Mouse (Mus musculus) heart, embryonic 11.5 days (tissue): ENCODE measurements around the gene Morn2. TPM values are rescaled to one million over a fixed set of nuclear protein-coding genes. Genes with fewer than 3 reads are reported as not detected.
"Not testable (repeated sequence)": the region's sequence is repeated elsewhere in the genome, so short reads cannot be mapped to it uniquely, and the experiment has no call there.

Source experiments
- ATAC-seq: fragments of 200-750 bp; cut with Nextera tagmentation; replicated peaks from 2 replicates; pipeline ENCODE4 v1.8.0; 2017; ENCODE audit warnings: moderate library complexity; ENCODE audit not compliant: insufficient number of reproducible peaks, low FRiP score, low TSS enrichment
- H3K27ac ChIP-seq: fragments of 300-500 bp; sonication (generic); 2 replicates; pipeline ENCODE4 v1.5.1; 2014; ENCODE audit warnings: mild to moderate bottlenecking, low read depth, low read length
- H3K27me3 ChIP-seq: fragments of 300-500 bp; sonication (generic); 2 replicates; pipeline ENCODE4 v1.6.1; 2014; ENCODE audit warnings: mild to moderate bottlenecking, low read length, mixed read lengths; ENCODE audit not compliant: control insufficient read depth, insufficient read depth
- H3K36me3 ChIP-seq: fragments of 300-500 bp; sonication (generic); 2 replicates; pipeline ENCODE4 v1.6.1; 2014; ENCODE audit warnings: mild to moderate bottlenecking, low read length, moderate library complexity, mixed read lengths; ENCODE audit not compliant: control insufficient read depth, insufficient read depth
- H3K4me1 ChIP-seq: fragments of 300-500 bp; sonication (generic); 2 replicates; pipeline ENCODE4 v1.6.1; 2014; ENCODE audit warnings: low read length; ENCODE audit not compliant: control insufficient read depth, insufficient read depth
- H3K4me2 ChIP-seq: fragments of 300-500 bp; sonication (generic); 2 replicates; pipeline ENCODE4 v1.6.1; 2014; ENCODE audit warnings: mild to moderate bottlenecking, moderate library complexity
- H3K4me3 ChIP-seq: fragments of 300-500 bp; sonication (generic); 2 replicates; pipeline ENCODE4 v1.5.1; 2014; ENCODE audit warnings: low read depth, low read length
- H3K9ac ChIP-seq: fragments of 300-500 bp; sonication (generic); 2 replicates; pipeline ENCODE4 v1.6.1; 2014; ENCODE audit warnings: mild to moderate bottlenecking, low read depth, low read length, moderate library complexity
- H3K9me3 ChIP-seq: fragments of 300-500 bp; sonication (generic); replicated peaks from 2 replicates; pipeline ENCODE4 v1.6.1; 2016; ENCODE audit warnings: low read length; ENCODE audit not compliant: control insufficient read depth
- WGBS: fragments of 180-500 bp; shearing (Covaris S2); extraction: QIAGEN DNeasy Blood & Tissue Kit; methylation state at CpG from one replicate; pipeline ENCODE4 v1.1.7; 2014; ENCODE audit not compliant: insufficient replicate concordance; 5-methylcytosine and 5-hydroxymethylcytosine counted together
- polyA plus RNA-seq: library from polyadenylated mRNA; unstranded; fragments of >200 nt; fragmentation: Nextera tagmentation; extraction: Ambion mirVana; gene quantifications from 2 replicates; pipeline ENCODE4 v1.2.1, GENCODE M21; 2014

Gene Morn2
- polyA plus RNA-seq, 1 experiment from 2014 or later = 18.9 TPM

GRCm38 (mm10) chr17:80270622-80271021, 19.4 kb upstream of the Morn2 start:
- H3K36me3 ChIP-seq = peaks cover 35% of the 10 kb centered on the region
- not testable (repeated sequence) for H3K9me3 ChIP-seq, H3K4me2 ChIP-seq, H3K9ac ChIP-seq, H3K27ac ChIP-seq, H3K4me3 ChIP-seq, ATAC-seq, H3K4me1 ChIP-seq, H3K27me3 ChIP-seq
- 89% methylated on average over 7 of the region's 7 CpGs for WGBS

GRCm38 (mm10) chr17:80278255-80278654, 11.7 kb upstream of the Morn2 start:
- H3K9me3 ChIP-seq = no peaks in the 10 kb centered on the region
- H3K4me2 ChIP-seq = no peak overlapping the region
- WGBS = 67% methylated on average over 4 of the region's 4 CpGs
- H3K27me3 ChIP-seq = no peaks in the 10 kb centered on the region
- no peak for ATAC-seq
- no peak overlapping the region for H3K4me3 ChIP-seq
- no peak overlapping the region for H3K9ac ChIP-seq
- no peaks in the 10 kb centered on the region for H3K4me1 ChIP-seq
- no peak overlapping the region for H3K27ac ChIP-seq
- H3K36me3 ChIP-seq = peaks cover 5% of the 10 kb centered on the region

GRCm38 (mm10) chr17:80279340-80280070, 10.5 kb upstream of the Morn2 start:
- 94% methylated on average over 8 of the region's 8 CpGs for WGBS

GRCm38 (mm10) chr17:80284446-80284845, 5.6 kb upstream of the Morn2 start:
- Histone ChIP-seq H3K4me2 (no peak overlapping the region; the same call in 1 of the 2 replicates), H3K9me3 (no peaks in the 10 kb centered on the region), H3K27ac (peak overlapping the region; percentile 73), H3K4me3 (no peak overlapping the region), H3K27me3 (no peaks in the 10 kb centered on the region), H3K9ac (0 out of 2 replicates have a peak overlapping the region, but pooled peaks have one; percentile 28), H3K4me1 (peaks cover 5% of the 10 kb centered on the region; the same call in 1 of the 2 replicates), H3K36me3 (no peaks in the 10 kb centered on the region)
- WGBS = 71% methylated on average over 4 of the region's 4 CpGs
- no peak for ATAC-seq

More at GRCm38 (mm10) chr17:80279340-80280070, 10.5 kb upstream of the Morn2 start:
- ATAC-seq = no peak
- Histone ChIP-seq H3K9me3 (no peaks in the 10 kb centered on the region), H3K4me2 (no peak overlapping the region), H3K27me3 (no peaks in the 10 kb centered on the region), H3K9ac (no peak overlapping the region), H3K4me1 (no peaks in the 10 kb centered on the region), H3K36me3 (peaks cover under 1% of the 10 kb centered on the region), H3K4me3 (no peak overlapping the region), H3K27ac (no peak overlapping the region)

- 77% methylated on average over 6 of the region's 6 CpGs for WGBS
- H3K27me3 ChIP-seq = no peaks in the 10 kb centered on the region
These were observed 2.0 kb upstream of the Morn2 start for GRCm38 (mm10) chr17:80288012-80288411.

GRCm38 (mm10) chr17:80289280-80290073, 526 bp upstream of the Morn2 start:
- Histone ChIP-seq H3K36me3 (no peaks in the 10 kb centered on the region), H3K9me3 (no peaks in the 10 kb centered on the region), H3K4me3 (peak overlapping the region; percentile 82), H3K27ac (peak overlapping the region; percentile 81), H3K4me1 (peaks cover 5% of the 10 kb centered on the region; the same call in 1 of the 2 replicates), H3K4me2 (peak overlapping the region; percentile 83), H3K9ac (peak overlapping the region; percentile 91), H3K27me3 (no peaks in the 10 kb centered on the region)
- WGBS = under 1% methylated on average over 30 of the region's 30 CpGs
- peak; percentile 36; the same call in 1 of the 2 replicates for ATAC-seq

More at GRCm38 (mm10) chr17:80288012-80288411, 2.0 kb upstream of the Morn2 start:
- no peak overlapping the region for H3K4me2 ChIP-seq
- no peaks in the 10 kb centered on the region for H3K9me3 ChIP-seq
- no peak overlapping the region for H3K4me3 ChIP-seq
- no peak overlapping the region for H3K27ac ChIP-seq
- peaks cover 5% of the 10 kb centered on the region; the same call in 1 of the 2 replicates for H3K4me1 ChIP-seq
- no peaks in the 10 kb centered on the region for H3K36me3 ChIP-seq
- no peak for ATAC-seq
- H3K9ac ChIP-seq = no peak overlapping the region

GRCm38 (mm10) chr17:80291148-80291547, 1.1 kb downstream of the Morn2 start:
- Histone ChIP-seq H3K27ac (no peak overlapping the region), H3K4me2 (no peak overlapping the region), H3K36me3 (no peaks in the 10 kb centered on the region), H3K4me1 (peaks cover 5% of the 10 kb centered on the region; the same call in 1 of the 2 replicates), H3K4me3 (no peak overlapping the region), H3K9ac (no peak overlapping the region), H3K27me3 (no peaks in the 10 kb centered on the region), H3K9me3 (no peaks in the 10 kb centered on the region)
- 25% methylated on average over 2 of the region's 2 CpGs for WGBS
- ATAC-seq = no peak

- Histone ChIP-seq H3K4me2 (no peak overlapping the region), H3K9ac (no peak overlapping the region), H3K4me3 (no peak overlapping the region), H3K27ac (no peak overlapping the region), H3K36me3 (no peaks in the 10 kb centered on the region), H3K4me1 (no peaks in the 10 kb centered on the region), H3K27me3 (no peaks in the 10 kb centered on the region), H3K9me3 (no peaks in the 10 kb centered on the region)
- no peak for ATAC-seq
- WGBS = 78% methylated on average over 5 of the region's 5 CpGs
These were observed 5.3 kb downstream of the Morn2 start for GRCm38 (mm10) chr17:80295258-80295657.
